Mouse (Mus musculus): ENCODE measurements around the gene Dnah2.

DNA sequence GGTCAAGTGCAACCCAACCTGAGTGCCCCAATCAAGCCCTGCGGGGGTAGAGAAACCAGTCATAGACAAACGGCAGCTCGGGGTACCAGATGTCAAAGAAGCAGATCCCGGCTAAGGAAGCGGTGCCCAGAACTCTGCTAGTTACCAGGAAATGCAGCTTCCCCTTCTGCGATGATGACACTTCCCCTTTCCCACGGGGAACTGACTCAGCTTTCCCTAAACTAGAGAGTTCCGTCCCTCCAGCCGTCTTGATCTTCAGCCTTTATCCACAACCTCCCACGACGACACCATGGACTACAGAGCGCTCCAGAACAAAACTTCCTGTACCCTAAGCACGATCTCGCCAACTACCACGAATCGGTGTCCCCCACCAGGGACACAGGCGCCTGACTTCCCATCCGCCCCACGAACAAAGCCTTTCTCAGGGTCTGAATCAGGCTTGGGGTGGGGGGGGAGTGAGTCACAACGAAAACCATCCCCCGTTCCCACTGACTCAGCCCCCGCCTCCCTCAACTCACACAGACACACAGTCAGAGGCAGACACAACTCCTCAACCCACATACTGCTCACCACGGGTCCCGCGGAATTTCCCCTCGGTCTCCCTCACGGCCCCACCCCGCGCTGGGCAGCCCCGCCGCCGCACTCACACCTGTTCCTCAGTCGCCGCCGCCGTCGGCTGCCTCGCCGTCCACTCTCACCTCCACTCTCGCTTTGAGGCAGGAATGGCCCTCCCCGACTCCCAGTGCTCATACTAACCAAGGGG is 138.4 kb downstream of the Dnah2 start:
- TF ChIP-seq GATA1 (IDR thresholded peaks at IDR 0.05; ENCODE audit: low read depth, low read length) (no peak), POLR2A (IDR thresholded peaks at IDR 0.05; ENCODE audit: control insufficient read depth in 1 of 2, insufficient read depth in 1 of 2, low read depth in 1 of 2, low read length in 2 of 2, poor library complexity in 1 of 2) (peak in 1 of 2 experiments; percentile 43; a peak in 2 of 4 replicates), MAX (IDR thresholded peaks at IDR 0.05; ENCODE audit: low read length) (0 out of 2 replicates have a peak, but pooled peaks have one; percentile 59), JUND (IDR thresholded peaks at IDR 0.05; ENCODE audit: low read depth, low read length) (0 out of 2 replicates have a peak, but pooled peaks have one; percentile 42), MXI1 (IDR thresholded peaks at IDR 0.05; ENCODE audit: low read depth, low read length) (peak; percentile 57), EP300 (IDR thresholded peaks at IDR 0.05; ENCODE audit: low read depth in 1 of 2, low read length in 2 of 2) (peak; percentile 50 to 76), NRF1 (IDR thresholded peaks at IDR 0.05; ENCODE audit: insufficient read depth, low read depth, low read length, poor library complexity, severe bottlenecking) (no peak), CTCF (IDR thresholded peaks at IDR 0.05 in 2 of 3, conservative IDR thresholded peaks at IDR 0.05 in 1 of 3; ENCODE audit: control insufficient read depth in 1 of 3, insufficient read depth in 1 of 3, low read depth in 2 of 3, low read length in 3 of 3, poor library complexity in 1 of 3, severe bottlenecking in 1 of 3) (no peak)

Data from MEL (cell line).